Mouse (Mus musculus): ENCODE measurements around the gene Ttll5.

- TF ChIP-seq GATA1 (IDR thresholded peaks at IDR 0.05; ENCODE audit: borderline replicate concordance, low read length): no peak
- no peak for TF ChIP-seq FLI1 (IDR thresholded peaks at IDR 0.05; ENCODE audit: low read length)
Measured at GRCm38 (mm10) chr12:85985524-85985923, 161.1 kb downstream of the Ttll5 start.
